Mouse (Mus musculus) heart, adult 2 months (tissue): ENCODE measurements around the gene Fat3. TPM values are rescaled to one million over a fixed set of nuclear protein-coding genes. Genes with fewer than 3 reads are reported as not detected.

Experiments
- DNase-seq, 2 experiments: peaks; one replicate each; pipeline ENCODE4 v3.0.0; 2021
- H3K27ac ChIP-seq: fragments of 200-600 bp; 2 replicates; pipeline ENCODE4 v1.8.1; 2022
- H3K27me3 ChIP-seq: fragments of 200-500 bp; 2 replicates; pipeline ENCODE4 v1.6.1; 2012; ENCODE audit warnings: mild to moderate bottlenecking, low read length, inconsistent platforms, mixed read lengths; ENCODE audit not compliant: control insufficient read depth, insufficient read depth
- H3K36me3 ChIP-seq: fragments of 200-500 bp; 2 replicates; pipeline ENCODE4 v1.6.1; 2012; ENCODE audit warnings: low read length, inconsistent platforms; ENCODE audit not compliant: control insufficient read depth, insufficient read depth
- H3K4me1 ChIP-seq: fragments of 200-500 bp; 2 replicates; pipeline ENCODE4 v1.6.1; 2011; ENCODE audit warnings: low read length; ENCODE audit not compliant: control insufficient read depth, insufficient read depth
- H3K4me3 ChIP-seq: fragments of 200-600 bp; 2 replicates; pipeline ENCODE4 v1.8.1; 2022
- H3K79me2 ChIP-seq: fragments of 200-500 bp; replicated peaks from 2 replicates; pipeline ENCODE4 v1.6.1; 2012; ENCODE audit warnings: mild to moderate bottlenecking, inconsistent platforms, low read length, moderate library complexity, mixed read lengths; ENCODE audit not compliant: control insufficient read depth, insufficient read depth
- H3K9ac ChIP-seq: fragments of 200-500 bp; 2 replicates; pipeline ENCODE4 v1.6.1; 2012; ENCODE audit warnings: low read depth, mild to moderate bottlenecking, control low read depth, inconsistent platforms, low read length, mixed read lengths
- CTCF ChIP-seq: fragments of 200-600 bp; IDR thresholded peaks from 2 replicates; pipeline ENCODE4 v1.8.1; 2022; ENCODE audit warnings: antibody characterized with exemption, mild to moderate bottlenecking, moderate library complexity
- EP300 ChIP-seq: fragments of 200-500 bp; IDR thresholded peaks from 2 replicates; pipeline ENCODE4 v1.6.1; 2011; ENCODE audit warnings: low read depth, low read length, control low read depth; ENCODE audit not compliant: insufficient read depth
- POLR2A ChIP-seq: fragments of 200-500 bp; IDR thresholded peaks from 2 replicates; pipeline ENCODE4 v1.6.1; 2011; ENCODE audit warnings: mild to moderate bottlenecking, low read depth, low read length, control low read depth; ENCODE audit not compliant: insufficient read depth
- WGBS: fragments of 180-500 bp; shearing (Covaris S2); methylation state at CpG from one replicate; pipeline ENCODE4 v1.1.7; 2018; 5-methylcytosine and 5-hydroxymethylcytosine counted together
- intact Hi-C: fragments of 180-260 bp; cut with DNase I; formaldehyde crosslinking; loops from one replicate; pipeline ENCODE4 v1.15.1; 2025
- polyA plus RNA-seq: library from polyadenylated mRNA; depleted of rRNA; stranded (reverse); fragments of >200 nt; gene quantifications from 2 replicates; pipeline ENCODE4 v1.2.3, GENCODE M21; 2012
- total RNA-seq, 2 experiments: library from RNA; stranded (reverse); gene quantifications; 2 replicates each; pipeline ENCODE4 v1.2.3; 2021

Fat3 gene
- total and polyA plus RNA-seq, 3 experiments: 0.20 to 0.43 (median 0.37) TPM

DNA sequence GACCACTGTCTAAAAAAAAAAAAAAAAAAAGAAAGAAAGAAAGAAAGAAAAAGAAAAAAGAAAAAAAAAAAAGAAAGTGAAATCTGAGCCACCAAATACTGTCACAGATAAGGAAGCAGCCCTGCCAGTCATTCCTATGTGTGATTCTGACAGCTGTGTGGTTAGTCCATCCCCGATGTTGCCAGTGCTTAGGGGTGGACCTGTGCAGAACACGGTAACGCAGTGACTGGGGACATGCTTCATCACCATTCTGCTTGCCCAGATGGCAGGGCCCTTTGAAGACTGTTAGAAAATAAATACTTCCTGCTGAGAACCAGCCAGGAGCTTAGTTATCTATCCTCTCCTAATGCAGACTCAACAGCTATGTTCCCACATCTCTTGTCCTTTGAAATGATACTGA is 203.2 kb downstream of the Fat3 start:
- Histone ChIP-seq H3K4me1 (no peaks in the 10 kb centered on the region), H3K79me2 (no peaks in the 10 kb centered on the region), H3K36me3 (no peaks in the 10 kb centered on the region), H3K9ac (no peak overlapping the region), H3K4me3 (no peak overlapping the region), H3K27ac (no peak overlapping the region), H3K27me3 (no peaks in the 10 kb centered on the region)
- no peak for DNase-seq
- 54% methylated on average over 3 of the region's 3 CpGs for WGBS
- TF ChIP-seq EP300: no peak
- no peak for TF ChIP-seq POLR2A
- no peak for TF ChIP-seq CTCF
- intact Hi-C loops: no loop called here

DNA sequence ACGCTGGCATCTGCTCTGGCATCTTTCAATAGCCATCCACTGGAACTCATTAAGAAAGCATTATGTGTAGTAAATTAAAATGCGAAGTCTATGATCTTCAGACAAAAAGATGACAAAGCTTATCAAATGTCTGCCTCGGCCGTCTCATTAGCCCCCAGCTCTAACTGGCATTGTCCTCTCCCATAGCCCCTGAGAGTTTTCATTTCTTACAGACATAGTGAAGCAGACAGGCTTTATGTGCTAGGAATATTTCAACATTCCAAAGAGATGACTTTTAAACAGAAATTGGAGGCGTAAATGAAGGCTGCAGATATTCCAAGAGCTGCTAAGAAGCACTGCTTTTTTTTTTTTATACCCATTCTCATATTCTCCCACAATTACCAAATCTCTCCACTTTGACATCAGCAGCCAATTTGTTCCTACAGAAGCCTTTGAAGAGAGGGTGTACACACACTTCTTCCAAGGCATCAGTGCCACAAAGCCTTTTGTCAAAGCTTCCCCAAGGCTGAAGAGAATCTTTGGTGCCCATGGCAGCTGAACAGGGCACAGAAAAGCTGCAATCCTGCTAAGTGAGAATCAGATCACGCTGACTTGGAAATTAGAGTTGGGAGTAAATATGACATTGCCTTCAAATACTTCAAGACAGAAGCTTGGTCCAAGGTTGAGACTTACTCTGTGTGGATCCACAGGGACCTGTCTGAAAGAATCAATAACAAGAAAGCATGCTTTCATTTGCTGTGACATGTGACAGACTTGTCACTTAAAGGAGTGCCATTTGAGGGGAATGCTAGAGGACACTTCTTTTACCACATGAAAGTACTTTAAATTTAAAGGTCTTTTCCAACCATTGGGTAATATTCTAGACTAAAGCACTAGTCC is 206.9 kb downstream of the Fat3 start:
- Histone ChIP-seq H3K79me2 (no peaks in the 10 kb centered on the region), H3K9ac (no peak overlapping the region), H3K27me3 (no peaks in the 10 kb centered on the region), H3K4me3 (no peak overlapping the region), H3K4me1 (no peaks in the 10 kb centered on the region), H3K36me3 (no peaks in the 10 kb centered on the region), H3K27ac (no peak overlapping the region)
- WGBS: 86% methylated on average over 6 of the region's 6 CpGs
- TF ChIP-seq POLR2A: no peak
- no peak for TF ChIP-seq CTCF
- TF ChIP-seq EP300: no peak
- no peak for DNase-seq
- intact Hi-C loops: no loop called here

DNA sequence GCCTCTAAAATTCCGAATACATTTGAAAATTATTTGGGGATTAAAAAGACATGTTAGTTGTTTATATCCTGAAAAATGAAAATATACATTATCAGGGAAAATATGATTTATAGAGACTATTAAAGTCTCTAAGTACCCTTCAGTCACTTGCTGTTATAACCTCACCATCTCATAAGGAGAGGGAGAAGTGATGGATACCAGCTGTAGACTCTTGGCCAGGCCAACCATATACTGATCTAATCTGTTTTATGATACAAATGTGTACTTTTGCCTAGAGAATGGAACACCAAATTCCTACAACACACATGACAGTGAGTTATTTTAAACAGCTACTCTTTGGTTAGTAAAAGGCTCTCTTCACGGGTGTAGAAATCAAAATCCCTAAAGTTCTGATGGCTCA is 208.6 kb downstream of the Fat3 start:
- no peak overlapping the region for H3K9ac ChIP-seq
- H3K27me3 ChIP-seq: no peaks in the 10 kb centered on the region
- no peak overlapping the region for H3K27ac ChIP-seq
- no peak overlapping the region for H3K4me3 ChIP-seq
- intact Hi-C loops: no loop called here
- H3K4me1 ChIP-seq: no peaks in the 10 kb centered on the region
- no peak for DNase-seq
- H3K79me2 ChIP-seq: no peaks in the 10 kb centered on the region
- TF ChIP-seq EP300 (no peak), CTCF (no peak), POLR2A (no peak)
- 68% methylated on average over 2 of the region's 2 CpGs for WGBS
- H3K36me3 ChIP-seq: no peaks in the 10 kb centered on the region

DNA sequence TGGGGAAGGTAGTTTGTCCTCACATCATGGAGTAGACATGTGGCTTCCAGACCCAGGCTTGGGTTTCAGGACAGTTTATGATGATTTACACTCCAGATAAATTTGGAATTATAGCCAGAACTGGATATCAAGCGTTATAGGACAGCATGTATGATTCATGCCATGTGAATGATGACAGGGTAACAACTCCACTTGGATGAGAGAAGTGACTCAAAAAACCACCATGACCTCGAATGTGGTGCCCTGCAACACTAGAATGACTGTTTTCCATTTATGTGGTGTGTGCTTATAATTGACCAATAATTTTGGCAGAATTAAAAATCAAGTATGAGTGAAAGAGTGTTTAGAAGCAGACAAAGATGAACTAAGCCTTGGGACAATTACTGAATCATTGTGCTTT is 210.2 kb downstream of the Fat3 start:
- H3K27me3 ChIP-seq: no peaks in the 10 kb centered on the region
- no peak overlapping the region for H3K9ac ChIP-seq
- H3K4me3 ChIP-seq: no peak overlapping the region
- H3K4me1 ChIP-seq: no peaks in the 10 kb centered on the region
- 76% methylated on average over 2 of the region's 2 CpGs for WGBS
- intact Hi-C loops: no loop called here
- no peaks in the 10 kb centered on the region for H3K36me3 ChIP-seq
- no peak for TF ChIP-seq EP300
- TF ChIP-seq POLR2A: no peak
- TF ChIP-seq CTCF: no peak
- no peaks in the 10 kb centered on the region for H3K79me2 ChIP-seq
- H3K27ac ChIP-seq: no peak overlapping the region
- DNase-seq: no peak

DNA sequence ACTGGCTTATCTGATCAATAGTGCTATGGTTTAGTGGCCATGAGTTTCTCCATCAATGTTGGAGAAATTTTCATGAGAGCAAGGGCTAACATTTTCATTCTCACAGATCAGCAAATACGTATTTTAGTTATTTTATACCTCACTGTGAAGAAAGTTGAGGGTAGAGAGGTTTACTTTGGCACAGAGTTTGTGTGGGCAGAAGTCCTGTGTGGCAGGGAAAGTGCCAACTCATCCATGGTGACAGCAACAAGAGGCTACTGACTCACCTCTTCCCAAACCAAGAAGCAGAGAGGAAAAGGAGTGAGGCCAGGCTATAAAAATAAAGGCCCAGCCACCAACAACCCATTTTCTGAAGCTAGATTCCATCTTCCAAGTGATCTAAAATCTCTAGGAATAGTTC is 218.1 kb downstream of the Fat3 start:
- H3K9ac ChIP-seq: no peak overlapping the region
- TF ChIP-seq EP300: no peak
- no peak for TF ChIP-seq POLR2A
- no peak for TF ChIP-seq CTCF
- no peaks in the 10 kb centered on the region for H3K79me2 ChIP-seq
- H3K4me3 ChIP-seq: no peak overlapping the region
- H3K36me3 ChIP-seq: no peaks in the 10 kb centered on the region
- H3K4me1 ChIP-seq: no peaks in the 10 kb centered on the region
- H3K27ac ChIP-seq: no peak overlapping the region
- intact Hi-C loops: no loop called here
- DNase-seq: no peak
- no peaks in the 10 kb centered on the region for H3K27me3 ChIP-seq
- 70% methylated on average over 1 of the region's 1 CpGs for WGBS

DNA sequence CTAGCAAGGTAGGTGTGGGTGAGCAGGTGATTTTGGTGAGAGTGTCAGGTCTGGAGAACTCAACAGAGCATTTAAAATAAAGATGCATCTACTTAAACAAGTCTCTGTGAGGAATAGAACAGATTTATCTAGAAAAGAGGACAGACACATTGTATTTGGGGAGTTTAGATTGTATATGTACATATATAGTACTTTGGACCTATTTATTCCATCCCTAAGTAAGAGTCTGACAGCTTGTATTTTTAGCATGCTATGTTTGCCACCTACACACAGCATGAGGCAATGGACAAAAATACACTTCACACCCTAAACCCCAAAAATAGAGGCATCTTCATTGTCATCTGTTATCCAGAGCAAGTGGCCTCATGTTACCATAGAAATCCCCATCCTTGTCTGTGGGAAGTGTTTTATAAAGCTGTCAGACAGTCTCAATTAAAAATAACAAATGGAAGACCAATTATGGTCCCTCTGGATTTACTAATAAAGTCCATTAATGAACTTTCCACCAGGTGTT is 218.7 kb downstream of the Fat3 start:
- intact Hi-C loops: no loop called here
- H3K27ac ChIP-seq: no peak overlapping the region

More for the DNA sequence above, 218.7 kb downstream of the Fat3 start:
- H3K27me3 ChIP-seq: no peaks in the 10 kb centered on the region
- no peak overlapping the region for H3K4me3 ChIP-seq
- no peak overlapping the region for H3K9ac ChIP-seq
- H3K4me1 ChIP-seq: no peaks in the 10 kb centered on the region
- DNase-seq: no peak
- no peaks in the 10 kb centered on the region for H3K79me2 ChIP-seq
- TF ChIP-seq POLR2A (no peak), CTCF (no peak), EP300 (no peak)
- H3K36me3 ChIP-seq: no peaks in the 10 kb centered on the region
